Mouse (Mus musculus) lung, postnatal 0 days (tissue): ENCODE measurements at regions not wholly inside any gene's neighbourhood (a gene's known extent, or its start where the extent isn't known, plus 50 kb on each side); places are given as distances from the start of the nearest gene placed in this dataset.

Experiments
- CTCF ChIP-seq: IDR thresholded peaks from 2 replicates; pipeline ENCODE4 v1.5.1; 2016; ENCODE audit warnings: antibody characterized with exemption, mild to moderate bottlenecking
- EP300 ChIP-seq: IDR thresholded peaks from 2 replicates; pipeline ENCODE4 v1.6.1; 2016; ENCODE audit warnings: antibody characterized with exemption, mild to moderate bottlenecking, control low read depth

- TF ChIP-seq CTCF (no peak), EP300 (no peak)
Measured at GRCm38 (mm10) chr4:48871105-48871504, 188.0 kb upstream of the Plppr1 start.
